Mouse (Mus musculus) cerebellum, adult 2 months (tissue): Measurements from ENCODE around the gene Il18r1.

ENCODE experiments used
- CTCF ChIP-seq: fragments of 200-500 bp; IDR thresholded peaks from 2 replicates; pipeline ENCODE4 v1.5.1; 2011; ENCODE audit warnings: low read depth, mild to moderate bottlenecking, control low read depth, low read length, moderate library complexity, borderline replicate concordance; ENCODE audit not compliant: insufficient read depth
- POLR2A ChIP-seq: fragments of 200-500 bp; IDR thresholded peaks from 2 replicates; pipeline ENCODE4 v1.6.1; 2011; ENCODE audit warnings: low read length, control low read depth, borderline replicate concordance; ENCODE audit not compliant: insufficient read depth

DNA sequence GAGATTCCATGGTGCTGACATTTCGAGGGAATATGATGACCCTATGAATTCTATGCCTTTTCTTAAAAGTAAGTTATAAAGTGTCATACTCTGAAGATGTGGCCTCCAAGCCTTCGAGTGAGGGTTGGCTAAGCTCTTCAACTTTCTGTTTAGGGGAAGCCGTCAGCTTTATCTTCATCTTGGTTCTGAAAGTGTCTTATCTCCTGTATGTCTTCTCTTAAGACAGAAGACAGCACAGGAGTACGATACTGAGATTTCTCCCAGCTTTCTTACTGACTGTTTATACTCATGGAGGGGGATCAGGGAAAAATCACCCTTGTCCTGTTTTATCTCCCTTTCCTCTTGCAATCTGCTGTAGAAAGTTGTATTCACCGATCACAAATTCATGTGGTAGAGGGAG lies 9.0 kb downstream of the Il18r1 start:
- no peak for TF ChIP-seq CTCF
- no peak for TF ChIP-seq POLR2A
